Mouse (Mus musculus): ENCODE results near the gene Tssk6. TPM values are rescaled to one million over a fixed set of nuclear protein-coding genes. Genes with fewer than 3 reads are reported as not detected.

Gene Tssk6
- polyA plus RNA-seq, 1 experiment = 1.0 TPM

DNA sequence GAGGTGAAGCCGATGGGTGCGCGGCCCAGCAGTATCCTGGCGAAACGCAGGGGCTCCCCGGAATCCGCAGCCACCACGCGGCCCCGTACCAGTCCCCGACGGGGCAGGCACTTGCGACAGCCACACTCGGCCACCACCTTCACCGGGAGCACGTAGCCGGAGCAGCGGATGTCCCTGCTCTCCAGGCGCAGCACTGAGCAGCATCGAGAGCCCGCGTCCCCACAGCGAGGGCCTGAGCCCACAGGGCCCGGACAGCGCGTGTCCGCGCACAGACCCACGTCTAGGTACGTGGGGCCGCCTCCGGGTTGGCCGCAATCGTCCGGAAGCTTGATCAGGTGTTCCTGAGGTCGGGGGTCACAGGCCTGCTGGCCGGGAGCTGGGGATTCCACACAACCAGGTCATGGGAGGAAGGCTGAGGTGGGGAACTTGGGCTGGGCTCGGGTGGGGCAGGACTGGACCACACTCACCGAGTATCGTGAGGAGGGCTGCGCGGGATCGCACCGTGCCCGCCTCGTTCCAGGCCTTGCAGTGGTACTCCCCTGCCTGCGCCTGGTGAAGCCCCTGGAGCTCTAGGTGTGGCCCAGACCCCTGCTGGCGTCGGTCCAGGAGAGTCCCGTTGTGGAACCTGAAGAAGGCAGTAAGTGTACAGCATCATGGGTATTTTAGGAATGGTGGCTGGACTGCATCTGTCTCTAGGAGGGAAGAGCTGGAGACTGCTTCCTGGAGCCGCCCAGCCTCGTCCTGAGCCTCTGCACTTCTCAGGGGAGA is 19.0 kb upstream of the Tssk6 start:
- whole genome bisulfite sequencing = 25% methylated on average over 52 of the region's 52 CpGs
- no peak for DNase-seq (ENCODE audit: low read depth in 1 of 2, low spot score in 2 of 2)
- no peak for TF ChIP-seq CTCF (IDR thresholded peaks at IDR 0.05; ENCODE audit: extremely low read depth, insufficient read depth, insufficient read length, insufficient replicate concordance)
- TF ChIP-seq POLR2A (IDR thresholded peaks at IDR 0.05; ENCODE audit: low read depth, low read length) = no peak
- H3K4me3 ChIP-seq (ENCODE audit: extremely low read depth, insufficient read depth, insufficient read length) = no peak overlapping the region
- no peaks in the 10 kb centered on the region for H3K36me3 ChIP-seq (ENCODE audit: control insufficient read depth, insufficient read depth, low read length)
- H3K27ac ChIP-seq (ENCODE audit: insufficient read depth, low read length) = no peak overlapping the region
- H3K4me1 ChIP-seq (ENCODE audit: control insufficient read depth, insufficient read depth, insufficient read length) = peaks cover 26% of the 10 kb centered on the region
- peaks cover 55% of the 10 kb centered on the region for H3K27me3 ChIP-seq (ENCODE audit: control insufficient read depth, insufficient read depth, low read length)

DNA sequence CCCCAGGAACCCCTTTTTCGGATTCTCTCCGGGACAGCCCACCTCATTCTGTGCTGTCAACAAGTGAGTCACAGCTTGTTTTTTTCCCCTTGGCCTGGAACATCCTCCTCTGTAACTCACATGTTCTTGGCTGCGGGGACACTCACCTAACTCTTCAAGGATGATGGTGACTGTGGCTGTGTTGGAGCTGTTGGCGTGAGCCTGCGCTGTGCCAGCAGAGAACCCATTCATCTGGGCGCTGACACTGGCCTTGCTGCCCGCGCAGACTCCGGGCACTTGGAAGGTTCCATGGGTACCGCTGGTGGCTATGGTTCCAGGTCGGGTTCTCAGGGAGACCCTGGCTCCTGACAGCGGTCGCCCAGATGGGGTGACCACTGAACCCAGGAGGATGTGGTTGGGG is 17.8 kb upstream of the Tssk6 start:
- 52% methylated on average over 13 of the region's 13 CpGs for WGBS
- no peak overlapping the region for H3K4me3 ChIP-seq (ENCODE audit: extremely low read depth, insufficient read depth, insufficient read length)
- no peak for TF ChIP-seq POLR2A (IDR thresholded peaks at IDR 0.05; ENCODE audit: low read depth, low read length)
- TF ChIP-seq CTCF (IDR thresholded peaks at IDR 0.05; ENCODE audit: extremely low read depth, insufficient read depth, insufficient read length, insufficient replicate concordance) = no peak
- H3K36me3 ChIP-seq (ENCODE audit: control insufficient read depth, insufficient read depth, low read length) = no peaks in the 10 kb centered on the region
- H3K27ac ChIP-seq (ENCODE audit: insufficient read depth, low read length) = no peak overlapping the region
- peaks cover 34% of the 10 kb centered on the region for H3K4me1 ChIP-seq (ENCODE audit: control insufficient read depth, insufficient read depth, insufficient read length)
- H3K27me3 ChIP-seq (ENCODE audit: control insufficient read depth, insufficient read depth, low read length) = peaks cover 59% of the 10 kb centered on the region
- DNase-seq (ENCODE audit: low read depth in 1 of 2, low spot score in 2 of 2) = no peak

DNA sequence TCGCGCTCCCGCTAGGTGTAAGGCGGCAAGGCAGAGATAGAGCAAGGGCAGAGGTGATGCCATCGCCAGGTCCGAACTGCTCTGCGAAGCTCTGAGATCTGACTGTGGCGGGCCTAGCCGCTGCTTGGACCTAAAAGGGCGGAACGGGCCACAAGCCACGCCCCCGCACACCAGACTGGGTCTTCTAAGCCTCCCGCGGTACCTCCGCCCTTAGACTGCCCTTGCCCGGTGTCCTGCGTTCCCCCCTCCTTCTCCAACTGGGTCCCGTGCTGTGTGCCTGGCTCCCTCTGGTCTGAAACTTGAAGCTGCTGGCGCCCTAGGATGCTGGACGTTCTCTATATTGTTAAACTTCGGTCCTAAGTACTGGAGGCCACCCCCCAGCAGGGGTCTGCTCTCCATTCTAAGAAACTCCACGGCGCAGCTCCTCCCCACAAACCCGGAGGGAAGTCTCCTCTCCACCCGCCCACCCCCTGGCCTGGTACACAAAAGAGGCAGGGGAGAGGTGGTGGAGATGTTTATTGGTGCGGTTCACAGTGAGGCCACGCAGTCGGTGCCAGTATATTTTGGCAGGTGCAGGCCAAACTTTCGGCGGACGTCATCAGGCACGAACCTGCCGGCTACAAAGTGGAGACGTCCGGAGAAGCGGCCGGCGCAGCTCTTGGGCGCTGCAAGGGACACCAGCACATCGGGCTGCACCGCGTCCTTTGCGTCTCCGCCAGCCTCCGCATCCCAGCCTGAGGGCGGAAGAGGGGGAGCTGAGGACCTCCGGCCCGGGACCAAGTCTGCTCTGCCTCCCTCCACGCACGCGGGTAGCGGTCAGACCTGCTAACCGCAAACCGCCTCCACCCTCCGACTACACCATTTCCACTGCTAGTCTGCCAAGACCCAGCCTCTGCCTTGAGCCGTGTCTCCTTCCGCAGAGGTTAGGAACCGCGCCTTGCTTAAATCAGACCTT is 14.4 kb upstream of the Tssk6 start, which contains the start of gene Cilp2:
Gene Cilp2 (minus strand): TSS at position 399 of the 955 bp plus-strand sequence.
- peaks cover 40% of the 10 kb centered on the region for H3K27me3 ChIP-seq (ENCODE audit: control insufficient read depth, insufficient read depth, low read length)
- no peaks in the 10 kb centered on the region for H3K36me3 ChIP-seq (ENCODE audit: control insufficient read depth, insufficient read depth, low read length)
- H3K4me3 ChIP-seq (ENCODE audit: extremely low read depth, insufficient read depth, insufficient read length) = peak within 1 kb of the TSS; percentile 48
- H3K27ac ChIP-seq (ENCODE audit: insufficient read depth, low read length) = no peak within 1 kb of the TSS
- peak in 1 of 2 experiments; percentile 41 for DNase-seq (ENCODE audit: low read depth in 1 of 2, low spot score in 2 of 2)
- WGBS = 2% methylated on average over 60 of the region's 60 CpGs
- no peak for TF ChIP-seq POLR2A (IDR thresholded peaks at IDR 0.05; ENCODE audit: low read depth, low read length)
- TF ChIP-seq CTCF (IDR thresholded peaks at IDR 0.05; ENCODE audit: extremely low read depth, insufficient read depth, insufficient read length, insufficient replicate concordance) = no peak
- H3K4me1 ChIP-seq (ENCODE audit: control insufficient read depth, insufficient read depth, insufficient read length) = peaks cover 23% of the 10 kb centered on the region

DNA sequence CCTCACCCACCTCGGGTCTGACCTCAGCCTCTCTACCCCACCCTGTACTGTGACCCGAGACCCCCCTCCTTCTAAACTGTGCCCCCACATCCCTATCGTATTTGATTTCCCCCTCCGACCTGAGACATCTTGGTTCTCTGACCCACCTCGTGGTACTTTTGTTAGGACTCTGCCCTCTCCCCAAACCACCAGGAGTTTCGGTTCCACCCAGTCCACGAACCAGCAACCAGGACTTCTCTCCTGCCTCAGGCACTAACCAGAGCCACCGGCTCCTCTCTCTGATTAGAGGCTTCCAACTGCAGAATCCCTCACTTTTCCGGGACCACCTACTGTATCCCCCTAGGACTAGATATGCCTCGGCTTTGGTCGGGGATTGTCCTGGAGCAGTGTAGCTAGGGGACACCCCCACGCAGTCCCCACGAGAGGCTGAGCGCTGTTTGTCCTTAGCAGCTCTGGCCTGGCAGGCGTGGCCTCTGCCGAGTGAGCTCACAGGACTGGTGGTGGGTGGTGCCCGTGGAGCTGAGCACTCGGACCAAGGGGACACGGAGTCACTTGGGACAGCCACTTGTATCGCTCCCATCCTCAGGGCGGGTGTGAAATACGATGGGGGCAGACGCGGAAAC is 13.6 kb upstream of the Tssk6 start:
- Histone ChIP-seq H3K4me1 (ENCODE audit: control insufficient read depth, insufficient read depth, insufficient read length) (peaks cover 23% of the 10 kb centered on the region), H3K27ac (ENCODE audit: insufficient read depth, low read length) (no peak overlapping the region), H3K36me3 (ENCODE audit: control insufficient read depth, insufficient read depth, low read length) (peaks cover 2% of the 10 kb centered on the region; the same call in 1 of the 2 replicates), H3K4me3 (ENCODE audit: extremely low read depth, insufficient read depth, insufficient read length) (peak overlapping the region; percentile 48), H3K27me3 (ENCODE audit: control insufficient read depth, insufficient read depth, low read length) (peaks cover 37% of the 10 kb centered on the region)
- TF ChIP-seq POLR2A (IDR thresholded peaks at IDR 0.05; ENCODE audit: low read depth, low read length) (no peak), CTCF (IDR thresholded peaks at IDR 0.05; ENCODE audit: extremely low read depth, insufficient read depth, insufficient read length, insufficient replicate concordance) (no peak)
- no peak for DNase-seq (ENCODE audit: low read depth in 1 of 2, low spot score in 2 of 2)
- 5% methylated on average over 24 of the region's 24 CpGs for WGBS

DNA sequence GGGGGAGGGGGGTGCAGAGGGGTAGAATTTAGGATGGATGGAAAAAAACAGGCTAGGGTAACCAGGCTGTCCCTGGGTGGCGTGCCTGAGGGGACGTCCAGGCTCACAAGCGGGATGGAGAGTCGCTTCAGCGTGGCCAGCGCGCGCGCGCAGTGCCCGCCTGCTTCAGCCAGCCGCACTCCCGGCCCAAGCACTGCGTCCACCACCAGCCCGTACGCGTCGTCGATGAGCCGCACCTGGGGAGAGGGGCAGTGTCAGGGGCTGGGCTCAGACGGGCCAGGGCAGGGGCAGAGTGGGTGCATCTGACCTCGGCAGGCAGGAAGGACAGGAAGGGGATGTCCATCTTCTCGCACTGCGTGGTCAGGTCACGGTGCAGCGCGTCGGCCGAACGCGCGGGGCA is 13.1 kb upstream of the Tssk6 start:
- peaks cover 23% of the 10 kb centered on the region for H3K4me1 ChIP-seq (ENCODE audit: control insufficient read depth, insufficient read depth, insufficient read length)
- no peak overlapping the region for H3K27ac ChIP-seq (ENCODE audit: insufficient read depth, low read length)
- DNase-seq (ENCODE audit: low read depth in 1 of 2, low spot score in 2 of 2) = no peak
- TF ChIP-seq CTCF (IDR thresholded peaks at IDR 0.05; ENCODE audit: extremely low read depth, insufficient read depth, insufficient read length, insufficient replicate concordance) (no peak), POLR2A (IDR thresholded peaks at IDR 0.05; ENCODE audit: low read depth, low read length) (no peak)
- no peak overlapping the region; the same call in 1 of the 2 replicates for H3K4me3 ChIP-seq (ENCODE audit: extremely low read depth, insufficient read depth, insufficient read length)
- H3K36me3 ChIP-seq (ENCODE audit: control insufficient read depth, insufficient read depth, low read length) = peaks cover 7% of the 10 kb centered on the region
- peaks cover 37% of the 10 kb centered on the region for H3K27me3 ChIP-seq (ENCODE audit: control insufficient read depth, insufficient read depth, low read length)
- 11% methylated on average over 32 of the region's 32 CpGs for WGBS

DNA sequence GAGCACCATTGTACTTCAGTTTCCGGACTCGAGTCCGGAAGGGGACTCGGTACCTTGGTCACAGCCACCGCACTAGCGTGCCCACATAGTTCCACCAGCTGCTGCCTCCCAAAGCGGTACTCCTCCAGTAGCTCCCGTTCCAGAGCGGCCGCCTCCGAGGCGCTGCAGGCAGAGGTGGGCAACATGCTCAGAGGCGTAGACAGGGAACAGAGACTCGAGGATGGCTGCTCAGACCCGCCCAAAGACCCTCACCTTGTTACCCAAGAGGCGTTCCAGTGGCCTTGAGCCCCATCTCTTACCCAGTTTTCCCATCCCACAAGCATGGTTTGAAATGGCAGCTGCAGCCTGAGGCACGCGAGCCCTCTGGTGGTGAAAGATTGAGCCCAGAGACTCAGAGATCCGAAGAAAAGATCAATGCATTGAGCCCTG is 11.2 kb upstream of the Tssk6 start:
- Histone ChIP-seq H3K36me3 (ENCODE audit: control insufficient read depth, insufficient read depth, low read length) (peaks cover 12% of the 10 kb centered on the region), H3K27ac (ENCODE audit: insufficient read depth, low read length) (no peak overlapping the region), H3K27me3 (ENCODE audit: control insufficient read depth, insufficient read depth, low read length) (peaks cover 26% of the 10 kb centered on the region), H3K4me1 (ENCODE audit: control insufficient read depth, insufficient read depth, insufficient read length) (peaks cover 23% of the 10 kb centered on the region), H3K4me3 (ENCODE audit: extremely low read depth, insufficient read depth, insufficient read length) (no peak overlapping the region)
- DNase-seq (ENCODE audit: low read depth in 1 of 2, low spot score in 2 of 2) = peak in 1 of 2 experiments; percentile 35
- WGBS = 46% methylated on average over 19 of the region's 19 CpGs
- TF ChIP-seq POLR2A (IDR thresholded peaks at IDR 0.05; ENCODE audit: low read depth, low read length) = no peak
- peak; percentile 53; the same call in 1 of the 2 replicates for TF ChIP-seq CTCF (IDR thresholded peaks at IDR 0.05; ENCODE audit: extremely low read depth, insufficient read depth, insufficient read length, insufficient replicate concordance)

Measured in spleen, adult 2 months (tissue).